Mouse (Mus musculus) kidney, postnatal 4 days (tissue): Measurements from ENCODE around the gene Rnf157.
A peak's percentile ranks its signal among the peaks of the same experiment; 100 is the strongest.
"Not testable (repeated sequence)": the region's sequence is repeated elsewhere in the genome, so short reads cannot be mapped to it uniquely, and the experiment has no call there.

Source experiments
- DNase-seq, 2 experiments: peaks; one replicate each; pipeline ENCODE4 v3.0.0; 2021; ENCODE audit warnings: mixed read lengths in 2 of 2

Gene Rnf157

DNA sequence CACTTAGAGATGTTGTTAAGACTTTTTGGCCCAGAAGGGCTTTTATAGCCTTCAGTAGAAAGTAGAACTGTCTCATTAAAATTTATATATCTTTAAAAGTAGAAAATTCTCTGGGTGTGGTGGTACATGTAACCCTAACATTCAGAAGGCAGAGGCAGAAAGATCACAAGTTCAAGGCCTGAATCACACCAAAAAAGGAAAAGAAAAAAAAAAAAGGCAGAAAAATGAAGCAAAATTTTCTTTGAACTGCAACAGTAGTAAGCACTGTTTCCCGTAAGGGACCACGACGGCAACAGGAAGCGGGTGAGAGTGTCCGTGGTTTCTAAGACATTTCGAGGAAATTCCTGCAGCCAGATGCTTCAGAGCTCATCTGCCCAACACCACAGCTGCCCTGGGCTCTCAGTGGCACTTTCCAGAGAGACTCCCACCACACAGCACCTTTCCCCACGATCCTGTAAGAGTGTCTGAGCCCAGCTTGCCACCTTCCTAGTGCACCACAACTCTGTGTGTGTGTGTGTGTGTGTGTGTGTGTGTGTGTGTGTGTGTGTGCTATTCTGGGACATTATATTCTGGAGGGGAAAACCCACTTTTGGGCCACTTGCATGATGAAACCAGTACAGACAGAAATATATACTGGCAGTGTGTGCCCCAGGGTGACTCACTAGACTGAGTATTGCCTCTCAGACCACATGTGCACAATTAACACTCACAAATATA lies 35.7 kb downstream of the Rnf157 start:
- DNase-seq = peak in 1 of 2 experiments; percentile 36

DNA sequence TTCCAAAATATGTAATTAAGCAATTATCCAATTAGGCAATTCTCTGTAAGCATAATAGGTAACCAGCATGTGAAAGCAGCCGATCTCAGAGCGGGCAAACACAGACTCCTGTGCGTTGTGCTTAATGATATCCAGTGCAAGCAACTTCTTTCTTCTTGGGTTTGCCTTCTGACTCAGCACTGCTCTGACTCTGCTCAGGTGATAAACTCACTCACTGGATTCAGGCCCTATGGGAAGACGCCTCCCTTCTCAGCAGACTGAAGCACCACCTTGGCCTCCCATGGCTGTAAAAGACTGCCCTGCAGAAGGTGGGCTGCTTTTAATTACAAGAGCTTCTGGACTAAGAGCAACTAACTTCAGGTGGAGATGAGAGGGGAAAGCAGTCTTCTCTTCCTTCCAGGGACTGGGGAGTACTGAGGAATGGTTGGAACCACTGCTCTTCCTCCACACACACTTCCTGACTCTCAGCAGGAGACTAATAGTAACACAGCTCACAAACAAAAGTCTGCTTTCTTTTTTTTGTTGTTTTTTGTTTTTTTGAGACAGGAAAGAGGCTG lies 40.9 kb downstream of the Rnf157 start:
- DNase-seq = no peak

DNA sequence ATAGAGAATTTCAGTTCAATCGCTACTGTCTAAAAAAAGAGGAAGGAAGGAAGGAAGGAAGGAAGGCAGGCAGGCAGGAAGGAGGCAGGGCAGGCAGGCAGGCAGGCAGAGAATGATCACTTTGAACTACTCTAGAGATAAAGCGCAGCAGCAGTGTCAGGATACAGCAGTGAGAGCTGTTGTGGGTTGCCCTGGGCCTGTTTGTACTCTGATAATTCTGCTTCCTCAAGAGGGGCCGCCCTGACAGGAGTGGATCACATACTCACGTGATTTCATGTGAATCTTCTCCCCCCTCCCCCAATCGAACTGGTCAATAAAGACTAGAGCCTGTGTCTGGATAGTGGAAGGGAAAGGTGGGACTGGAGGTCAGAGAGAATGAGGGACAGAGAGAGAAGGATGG lies 43.2 kb downstream of the Rnf157 start:
- no peak for DNase-seq

DNA sequence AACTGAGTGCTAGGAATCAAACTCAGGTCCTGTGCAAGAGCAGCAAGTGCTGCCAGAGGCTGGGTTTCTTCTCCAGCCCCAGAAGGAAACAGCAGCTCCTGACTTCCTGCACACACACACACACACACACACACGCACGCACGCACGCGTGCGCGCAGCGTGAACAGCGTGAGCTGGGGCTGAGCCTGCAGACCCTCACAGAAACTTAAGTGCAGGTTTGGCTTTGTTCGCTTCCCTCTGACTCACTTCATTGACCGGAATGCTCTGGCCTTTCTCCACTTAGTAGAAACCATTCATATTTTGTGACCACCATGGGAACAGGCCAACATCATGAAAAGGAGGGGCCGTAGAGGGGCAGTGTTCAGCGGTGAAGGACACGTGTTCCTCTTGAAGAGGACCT lies 43.8 kb downstream of the Rnf157 start:
- DNase-seq = no peak

DNA sequence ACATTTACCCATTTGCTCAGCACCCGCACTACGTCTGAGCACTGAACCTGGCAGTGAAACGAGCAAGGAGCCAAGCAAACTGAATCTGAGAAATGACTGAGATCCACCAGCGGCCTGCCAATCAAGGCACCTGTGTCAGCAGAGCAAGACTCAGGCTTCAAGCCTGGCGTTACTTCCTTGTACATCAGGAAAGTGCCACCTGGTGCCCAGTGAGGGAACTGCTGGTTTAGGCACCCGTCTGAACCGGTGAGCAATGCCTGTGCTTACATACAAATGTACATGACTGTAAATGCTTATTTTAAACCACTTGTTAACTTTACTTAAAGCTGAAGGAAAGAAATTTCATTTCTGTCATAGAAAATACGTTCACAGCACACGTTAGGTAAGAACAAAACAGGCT lies 44.7 kb downstream of the Rnf157 start:
- peak; percentile 95 for DNase-seq

DNA sequence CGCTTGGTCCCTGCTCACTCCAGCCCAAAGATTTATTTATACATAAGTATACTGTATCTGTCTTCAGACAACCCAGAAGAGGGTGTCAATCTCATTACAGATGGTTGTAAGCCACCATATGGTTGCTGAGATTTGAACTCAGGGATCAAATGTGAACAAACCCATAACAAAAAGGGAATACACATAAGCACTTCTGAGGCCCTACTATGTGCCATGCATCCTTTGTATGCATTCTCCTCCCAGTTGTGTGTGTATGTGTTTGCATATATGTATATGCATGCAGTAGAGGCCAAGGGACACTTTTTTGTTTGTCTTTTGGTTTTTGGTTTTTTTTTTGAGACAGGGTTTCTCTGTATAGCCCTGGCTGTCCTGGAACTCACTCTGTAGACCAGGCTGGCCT lies 46.2 kb downstream of the Rnf157 start:
- no peak for DNase-seq

DNA sequence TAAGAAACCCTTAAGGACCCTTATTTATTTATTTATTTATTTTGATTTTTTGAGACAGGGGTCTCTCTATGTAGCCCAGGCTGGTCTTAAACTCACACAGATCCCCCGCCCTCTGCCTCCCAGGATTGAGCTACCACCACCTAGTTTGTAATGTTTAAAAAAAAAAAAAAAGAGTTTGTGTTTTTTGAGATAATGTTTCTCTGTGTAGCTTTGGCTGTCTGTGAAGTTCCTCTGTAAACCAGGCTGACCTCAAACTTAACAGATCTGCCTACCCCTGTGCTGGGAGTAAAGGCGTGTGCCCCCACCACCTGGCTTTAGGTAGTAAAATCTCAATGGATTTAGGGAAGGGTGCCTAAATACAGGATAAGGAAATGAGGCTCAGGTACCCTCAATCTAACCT lies 46.7 kb downstream of the Rnf157 start:
- no peak for DNase-seq

DNA sequence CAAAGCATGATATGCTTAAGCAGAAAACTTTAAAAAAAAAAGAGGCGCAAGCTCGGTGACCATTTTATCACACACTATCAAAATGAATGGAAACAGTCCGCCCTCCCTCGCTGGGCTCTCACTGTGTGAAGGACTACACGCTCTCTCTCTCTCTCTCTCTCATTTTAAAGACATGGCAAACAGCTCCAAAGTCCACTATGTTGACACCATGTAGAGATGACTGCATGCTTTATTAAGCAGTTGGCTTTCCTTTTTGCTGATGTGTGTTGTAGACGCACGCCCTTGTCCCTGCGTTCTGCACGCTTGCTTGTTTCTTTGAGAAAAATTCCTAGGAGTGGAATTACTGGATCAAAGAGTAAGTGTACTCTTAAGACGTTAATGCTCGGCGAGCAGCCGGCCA lies 47.4 kb downstream of the Rnf157 start:
- DNase-seq = no peak

DNA sequence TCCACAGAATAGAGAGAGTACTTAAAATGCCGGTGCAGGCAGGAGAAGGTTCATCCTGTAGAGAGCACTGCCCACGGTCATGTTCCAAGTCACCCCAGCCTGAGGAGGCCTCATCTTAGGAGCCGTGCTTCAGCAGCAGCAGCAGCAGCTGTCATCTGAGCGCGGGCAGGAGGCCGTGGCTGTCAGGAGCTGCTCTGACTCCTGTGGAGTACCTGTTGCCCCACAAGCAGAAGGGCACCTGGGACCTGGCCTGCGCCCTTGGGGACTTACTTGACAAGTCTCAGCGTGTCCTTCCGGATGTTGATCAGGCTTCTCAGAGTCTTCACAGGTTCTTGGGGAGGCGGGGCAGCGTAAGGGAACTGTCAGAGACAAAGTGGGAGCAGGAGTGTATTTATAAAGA lies 50.8 kb downstream of the Rnf157 start:
- no peak for DNase-seq

DNA sequence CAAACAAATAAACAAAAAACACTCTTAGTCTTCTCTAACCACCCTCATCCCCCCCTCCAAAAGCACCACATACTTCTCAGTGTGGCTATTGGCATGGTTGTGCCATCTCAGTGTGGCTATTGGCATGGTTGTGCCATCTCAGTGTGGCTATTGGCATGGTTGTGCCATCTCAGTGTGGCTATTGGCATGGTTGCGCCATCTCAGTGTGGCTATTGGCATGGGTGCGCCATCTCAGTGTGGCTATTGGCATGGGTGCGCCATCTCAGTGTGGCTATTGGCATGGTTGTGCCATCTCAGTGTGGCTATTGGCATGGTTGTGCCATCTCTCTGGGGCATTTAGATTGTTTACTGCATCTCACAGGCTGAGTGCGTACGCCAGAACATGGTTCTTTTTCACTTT lies 51.9 kb downstream of the Rnf157 start:
- not testable (repeated sequence) for DNase-seq

DNA sequence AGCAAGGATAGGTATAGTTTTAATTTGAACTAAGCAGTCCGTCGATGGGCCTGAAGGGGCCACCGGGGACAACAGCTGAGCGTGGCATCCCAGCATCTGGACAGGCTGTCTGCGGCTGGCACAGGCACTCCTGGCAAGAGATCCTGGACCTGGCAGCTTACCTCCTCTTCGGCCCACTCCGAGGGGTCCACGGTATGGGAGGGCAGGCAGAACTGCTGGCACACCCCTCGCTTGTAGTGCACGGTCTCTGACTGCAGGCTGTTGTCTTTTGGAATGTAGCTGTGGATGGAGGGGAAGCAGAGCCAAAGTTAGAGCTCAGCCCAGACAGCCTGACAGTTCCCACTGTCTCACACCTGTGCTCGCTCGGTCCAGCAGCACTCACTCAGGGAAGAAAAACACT lies 53.2 kb downstream of the Rnf157 start:
- DNase-seq = no peak

DNA sequence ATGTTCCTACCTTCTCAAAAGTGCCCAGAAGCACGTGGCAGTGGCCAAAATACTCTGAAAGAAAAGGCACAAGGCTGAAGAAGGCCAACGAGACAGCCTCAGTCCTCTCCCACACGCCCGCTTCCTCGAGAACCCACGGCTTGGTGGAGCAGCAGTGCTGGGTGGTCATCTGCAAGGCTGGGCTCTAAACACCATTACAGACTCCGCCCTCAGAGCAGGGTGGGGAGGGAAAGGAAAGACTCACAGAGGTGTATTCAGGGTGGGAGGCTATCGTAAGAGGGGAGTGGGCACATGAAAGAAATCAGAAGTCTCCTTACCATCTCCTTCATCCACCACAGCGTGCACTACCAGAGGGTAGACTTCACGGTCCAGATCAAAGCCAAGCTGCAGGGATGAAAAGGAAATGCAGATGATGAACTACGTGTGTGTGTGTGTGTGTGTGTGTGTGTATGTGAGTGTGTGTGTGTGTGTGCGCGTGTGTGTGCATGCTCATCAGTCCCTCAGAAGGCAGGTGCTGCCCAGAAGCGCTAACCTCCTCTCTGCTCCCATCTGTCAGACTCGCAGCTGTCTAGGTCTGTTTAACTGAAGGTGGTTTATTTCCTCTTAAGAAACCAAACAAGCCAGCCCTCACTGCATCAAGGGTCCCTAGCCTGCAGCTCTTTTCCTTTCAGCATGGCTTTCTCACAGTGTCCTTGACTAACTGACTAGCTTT lies 53.8 kb downstream of the Rnf157 start:
- DNase-seq = no peak

DNA sequence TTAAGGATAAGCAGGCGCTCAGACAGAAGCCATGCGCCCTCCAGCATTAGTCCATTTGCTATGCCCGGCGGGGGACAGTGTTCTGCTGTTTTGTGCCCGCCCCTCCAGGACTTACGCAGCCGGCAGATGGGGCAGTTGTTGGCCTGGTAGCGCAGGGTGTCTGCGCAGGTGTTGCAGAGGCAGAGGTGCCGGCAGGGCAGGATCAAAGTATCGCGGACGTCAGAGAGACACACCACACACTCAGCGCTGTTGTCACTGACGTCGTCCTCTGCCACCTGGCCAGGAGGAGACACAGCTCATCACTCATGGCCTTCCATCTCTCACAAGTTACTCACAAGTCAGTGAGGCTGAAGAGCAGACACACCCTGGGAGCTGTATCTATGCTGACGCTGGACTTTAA lies 58.3 kb downstream of the Rnf157 start:
- no peak for DNase-seq

DNA sequence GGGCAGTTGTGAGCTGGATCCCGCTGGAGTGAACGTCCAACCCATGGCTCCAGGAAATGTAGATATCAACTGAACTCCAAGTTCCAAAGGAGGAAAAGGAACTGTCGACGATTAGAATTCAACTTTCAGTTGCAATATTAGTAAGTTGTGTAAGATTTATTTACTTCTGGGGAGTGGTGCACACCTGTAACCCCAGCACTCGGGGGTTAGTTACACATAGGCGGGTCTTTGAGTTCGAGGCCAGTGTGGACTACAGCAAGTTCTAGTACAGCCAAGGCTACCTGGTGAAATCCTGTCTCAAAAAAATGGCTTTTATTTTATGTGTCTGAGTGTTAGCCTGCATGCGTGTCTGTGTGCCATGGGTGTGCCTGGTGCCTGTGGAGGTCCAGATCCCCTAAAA lies 59.3 kb downstream of the Rnf157 start:
- DNase-seq = no peak

DNA sequence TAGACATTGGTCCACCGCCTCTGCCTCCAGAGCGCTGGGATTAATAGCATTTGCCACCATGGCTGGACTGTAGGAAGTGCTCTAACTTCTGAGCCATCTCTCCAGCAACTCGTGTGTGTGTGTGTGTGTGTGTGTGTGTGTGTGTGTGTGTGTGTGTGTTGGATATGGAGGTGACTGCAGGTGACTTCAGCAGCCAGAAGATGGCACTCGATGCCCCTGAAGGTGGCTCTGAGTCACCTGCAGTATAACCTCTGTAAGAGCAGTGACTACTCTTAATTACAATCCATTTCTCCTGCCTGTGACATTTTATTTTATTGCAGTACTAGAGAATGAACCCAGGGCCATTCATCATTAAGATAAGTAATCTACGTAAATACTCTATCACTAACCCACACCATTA lies 61.5 kb downstream of the Rnf157 start:
- DNase-seq = no peak

DNA sequence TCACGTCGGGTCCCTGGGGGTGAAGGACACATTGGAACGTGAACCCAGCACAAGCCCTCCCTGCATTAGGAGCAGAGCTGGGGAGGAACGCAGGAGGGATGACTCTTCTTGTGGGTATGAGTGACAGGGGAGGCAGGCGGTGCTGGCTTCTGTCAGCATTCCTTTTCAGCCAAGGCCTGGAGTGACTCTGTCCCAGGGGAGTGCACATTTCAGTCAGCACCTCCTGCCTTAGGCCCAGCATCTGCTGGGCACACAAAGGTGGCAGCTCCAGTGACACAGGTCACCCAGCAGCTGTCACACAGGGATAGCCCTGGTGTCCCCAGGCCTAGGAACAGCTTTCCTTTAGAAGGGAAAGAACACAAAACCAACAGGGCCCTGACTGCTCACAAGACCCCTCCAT lies 64.9 kb downstream of the Rnf157 start:
- no peak for DNase-seq

DNA sequence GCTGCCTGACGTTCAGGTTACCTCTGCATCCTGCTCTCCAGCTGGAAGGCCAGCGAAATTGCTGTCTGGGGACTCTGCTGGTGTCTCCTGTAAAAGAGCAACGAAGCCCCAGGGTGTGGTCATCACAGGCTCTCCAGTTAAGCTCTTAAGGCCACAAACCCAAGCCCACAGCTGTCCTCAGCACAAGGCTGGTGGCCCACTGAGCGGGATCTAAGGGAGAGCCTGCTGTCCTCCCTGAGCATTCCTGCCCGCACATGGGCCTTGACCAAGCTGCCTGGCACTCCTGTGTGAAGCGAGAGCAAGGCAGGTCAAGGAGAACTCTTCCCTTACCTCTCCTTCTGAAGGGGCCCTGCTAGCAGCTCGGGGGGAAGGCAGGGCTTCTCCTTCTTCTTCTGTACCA lies 65.8 kb downstream of the Rnf157 start:
- DNase-seq = no peak

DNA sequence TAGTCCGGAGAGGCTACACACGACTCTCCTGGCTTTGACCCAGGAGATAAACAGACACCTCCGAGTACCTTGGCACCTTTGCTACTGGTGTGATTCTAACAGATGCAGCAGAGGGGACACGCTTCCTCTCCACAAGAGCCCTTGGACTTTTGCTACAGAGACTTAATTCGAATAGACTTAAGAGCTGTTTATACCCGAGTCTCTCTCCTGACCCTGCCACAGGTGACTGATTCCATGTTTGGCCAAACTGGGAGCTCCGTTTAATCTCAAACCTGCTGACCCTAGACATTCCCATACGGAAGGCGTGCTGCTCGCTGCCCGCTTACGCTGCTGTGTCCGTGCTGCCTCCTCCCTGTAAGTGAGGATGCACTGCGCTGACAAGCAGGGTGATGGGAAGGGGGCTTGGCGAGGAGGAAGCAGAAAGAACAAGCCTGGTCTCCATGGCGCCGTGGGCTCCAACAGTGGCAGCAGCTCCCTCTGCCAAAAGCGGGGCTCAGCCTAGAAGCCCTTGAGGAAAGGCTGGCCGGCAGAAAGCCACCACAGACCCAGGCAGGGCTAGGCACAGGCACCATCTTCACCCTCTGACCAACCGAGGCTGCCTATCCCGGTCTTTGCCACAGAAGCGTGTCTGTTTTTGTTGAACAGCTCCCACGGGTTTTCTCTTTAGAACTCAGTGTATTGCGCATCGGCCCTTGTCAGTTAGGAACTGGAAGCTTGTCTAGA lies 70.6 kb downstream of the Rnf157 start:
- peak; percentile 31 to 49 for DNase-seq

DNA sequence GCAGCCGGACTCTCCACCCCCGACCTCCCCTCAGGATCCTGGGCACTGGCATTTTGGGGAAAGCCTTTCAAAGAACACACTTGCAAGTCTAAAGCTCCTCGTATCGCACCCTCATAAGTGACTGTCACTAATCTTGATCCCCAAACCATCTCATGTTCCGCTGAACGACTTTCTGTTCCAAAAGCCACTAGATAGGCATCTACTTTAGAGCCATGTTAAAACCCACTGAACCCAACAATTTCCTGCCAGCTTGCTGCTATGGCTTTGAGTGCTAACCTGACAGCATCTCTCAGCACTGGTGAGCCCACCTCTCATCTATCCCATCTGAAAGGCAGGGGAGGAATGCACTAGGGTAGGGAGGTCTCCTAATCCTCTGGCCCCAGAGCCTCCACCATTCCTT lies 75.3 kb downstream of the Rnf157 start:
- DNase-seq = no peak

DNA sequence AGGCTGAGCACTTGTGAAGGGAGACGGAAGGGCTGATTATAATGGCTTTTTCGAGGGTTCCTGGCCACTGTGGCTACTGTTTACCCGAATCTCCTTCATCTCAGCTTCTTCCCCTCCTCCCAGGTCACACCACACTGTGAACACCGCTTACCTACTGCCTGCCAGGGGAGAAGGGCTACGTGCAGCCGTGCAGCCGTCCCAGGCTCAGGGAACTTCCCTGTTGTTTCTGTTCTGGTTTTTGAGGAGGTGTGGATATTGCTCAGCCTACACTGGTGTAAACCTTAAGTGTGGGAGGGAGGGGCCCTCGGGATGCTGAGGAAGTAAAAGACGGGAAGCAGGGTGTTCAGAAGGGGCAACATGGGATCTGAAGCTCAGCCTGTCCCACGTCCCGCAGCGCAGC lies 75.8 kb downstream of the Rnf157 start:
- no peak for DNase-seq

DNA sequence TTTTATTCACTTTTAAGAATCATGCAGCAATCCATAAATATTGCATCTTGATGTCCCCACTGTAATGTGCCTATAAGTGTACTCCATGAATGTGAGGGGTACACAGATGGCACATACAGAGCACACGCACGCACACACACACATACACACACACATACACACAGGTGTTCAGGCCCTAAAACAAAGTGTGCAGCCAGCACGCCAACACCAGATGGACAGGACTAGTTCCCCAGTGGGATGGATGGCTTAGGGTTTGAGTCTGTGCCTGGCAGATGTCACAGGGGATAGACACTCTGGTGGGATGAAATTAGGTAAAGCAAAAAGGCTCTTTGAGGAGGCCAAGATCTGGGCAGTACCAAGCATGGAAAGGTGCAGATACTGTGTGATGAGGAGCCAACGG lies 76.4 kb downstream of the Rnf157 start:
- no peak for DNase-seq

DNA sequence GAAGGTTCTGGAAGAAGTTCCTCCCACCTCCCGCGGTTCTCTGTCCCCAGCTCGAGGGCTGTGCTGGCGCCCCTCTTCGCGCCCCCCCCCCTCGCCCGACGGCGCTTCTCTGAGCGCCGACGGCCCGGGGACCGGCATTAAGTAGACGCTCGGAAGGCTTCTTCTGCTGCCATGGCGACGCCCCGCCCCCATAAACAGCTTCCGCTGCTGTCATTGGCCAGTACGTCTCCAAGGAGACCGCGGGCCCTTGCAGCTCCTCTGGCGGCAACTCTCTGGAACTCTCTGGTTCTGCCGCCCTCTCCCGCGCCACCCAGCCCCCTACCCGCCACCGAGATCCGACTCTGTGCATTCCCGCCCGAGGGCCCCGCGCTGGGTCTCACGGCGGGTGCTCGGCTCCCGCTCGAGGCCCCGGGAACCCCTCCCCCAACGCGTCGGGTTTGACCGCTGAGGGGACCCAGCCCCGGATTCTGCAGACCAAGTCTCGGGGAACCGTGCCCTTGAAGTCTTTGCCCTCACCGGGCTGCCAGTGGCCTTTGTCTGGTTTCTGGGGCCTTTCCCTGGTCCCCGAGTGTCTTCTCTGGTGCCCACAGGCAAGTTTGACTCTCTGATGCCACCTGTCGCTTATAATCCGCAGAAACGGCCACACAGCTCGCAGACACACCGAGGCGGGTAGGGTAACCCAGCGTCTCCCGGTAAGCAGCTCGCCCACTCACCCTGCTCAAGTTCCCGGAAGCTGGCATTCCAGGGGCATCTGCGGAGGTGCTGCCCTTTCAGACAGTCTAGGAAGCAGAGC lies 77.4 kb downstream of the Rnf157 start, which contains the start of gene Foxj1:
Gene Foxj1 (minus strand): TSS at position 156 of the 793 bp plus-strand sequence.
- peak; percentile 98 for DNase-seq

DNA sequence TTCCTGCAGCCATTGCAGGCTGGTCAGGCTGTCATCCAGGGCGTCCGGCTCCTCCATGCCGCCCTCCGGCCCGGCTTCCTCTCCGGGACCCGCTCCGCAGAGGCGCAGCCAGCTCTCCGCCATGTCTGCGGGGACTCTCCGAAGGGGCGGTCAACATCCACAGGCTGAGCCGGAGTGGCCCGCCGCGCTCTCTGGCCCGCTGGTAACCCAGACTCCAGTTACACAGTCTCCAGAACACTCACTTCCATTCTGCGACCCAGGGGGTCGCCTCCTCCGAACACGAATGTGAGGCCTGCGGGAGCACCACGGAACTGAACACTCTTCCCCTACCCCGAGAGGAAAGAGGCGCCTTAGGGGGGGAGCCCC lies 78.4 kb downstream of the Rnf157 start:
- DNase-seq = peak in 1 of 2 experiments; percentile 49
